Mouse (Mus musculus): ENCODE data around the gene Slc39a9. TPM values are rescaled to one million over a fixed set of nuclear protein-coding genes. Genes with fewer than 3 reads are reported as not detected.

Gene Slc39a9
- polyA plus RNA-seq, 1 experiment, result 2.7 TPM

GRCm38 (mm10) chr12:80604218-80604617 lies 39.5 kb upstream of the Slc39a9 start:
- TF ChIP-seq GATA1 (IDR thresholded peaks at IDR 0.05; ENCODE audit: borderline replicate concordance, low read length) (no peak), FLI1 (IDR thresholded peaks at IDR 0.05; ENCODE audit: low read length) (no peak)
- peaks cover 44% of the 10 kb centered on the region for H3K27me3 ChIP-seq (replicated peaks)
- H3K9me3 ChIP-seq, result 0 out of 2 replicates have a peak, but pooled peaks cover 3% of the 10 kb centered on the region
- no peaks in the 10 kb centered on the region for H3K36me3 ChIP-seq (replicated peaks; ENCODE audit: low read length)
- peaks cover 13% of the 10 kb centered on the region for H3K4me1 ChIP-seq
- H3K4me3 ChIP-seq (replicated peaks), result no peak overlapping the region

DNA sequence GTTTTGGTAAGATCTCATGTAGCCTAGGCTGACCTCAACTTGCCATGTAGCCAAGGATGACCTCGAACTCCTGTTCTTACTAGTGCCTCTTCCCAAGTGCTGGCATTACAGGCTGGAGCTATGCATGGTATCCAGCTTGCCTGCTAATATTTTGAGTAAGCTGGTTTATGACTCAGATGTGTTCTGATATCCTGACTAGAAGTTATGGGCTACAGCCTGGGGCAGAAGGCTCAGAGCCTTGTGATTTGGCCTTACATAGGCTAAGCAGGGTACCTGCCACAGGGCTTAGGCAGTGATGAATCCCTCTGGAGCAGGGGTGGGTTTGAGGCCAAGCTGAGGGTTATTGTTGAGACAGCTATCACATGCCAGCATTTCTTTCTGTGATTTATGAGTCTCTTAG lies 35.1 kb upstream of the Slc39a9 start:
- Histone ChIP-seq H3K36me3 (replicated peaks; ENCODE audit: low read length) (no peaks in the 10 kb centered on the region), H3K27me3 (replicated peaks) (peaks cover 28% of the 10 kb centered on the region), H3K4me3 (replicated peaks) (no peak overlapping the region), H3K4me1 (peaks cover 7% of the 10 kb centered on the region), H3K9me3 (0 out of 2 replicates have a peak, but pooled peaks cover 3% of the 10 kb centered on the region)
- TF ChIP-seq FLI1 (IDR thresholded peaks at IDR 0.05; ENCODE audit: low read length) (no peak), GATA1 (IDR thresholded peaks at IDR 0.05; ENCODE audit: borderline replicate concordance, low read length) (no peak)

- peaks cover 25% of the 10 kb centered on the region for H3K27me3 ChIP-seq (replicated peaks)
- H3K36me3 ChIP-seq (replicated peaks; ENCODE audit: low read length), result no peaks in the 10 kb centered on the region
- 0 out of 2 replicates have a peak, but pooled peaks cover 3% of the 10 kb centered on the region for H3K9me3 ChIP-seq
- TF ChIP-seq FLI1 (IDR thresholded peaks at IDR 0.05; ENCODE audit: low read length) (no peak), GATA1 (IDR thresholded peaks at IDR 0.05; ENCODE audit: borderline replicate concordance, low read length) (no peak)
- H3K4me1 ChIP-seq, result no peaks in the 10 kb centered on the region
- no peak overlapping the region for H3K4me3 ChIP-seq (replicated peaks)
Observed at GRCm38 (mm10) chr12:80609928-80610327, 33.8 kb upstream of the Slc39a9 start.

GRCm38 (mm10) chr12:80612113-80612791 lies 31.4 kb upstream of the Slc39a9 start:
- H3K4me3 ChIP-seq (replicated peaks), result no peak overlapping the region
- H3K27me3 ChIP-seq (replicated peaks), result peaks cover 27% of the 10 kb centered on the region
- H3K4me1 ChIP-seq, result no peaks in the 10 kb centered on the region
- TF ChIP-seq GATA1 (IDR thresholded peaks at IDR 0.05; ENCODE audit: borderline replicate concordance, low read length) (no peak), FLI1 (IDR thresholded peaks at IDR 0.05; ENCODE audit: low read length) (no peak)
- H3K9me3 ChIP-seq, result 0 out of 2 replicates have a peak, but pooled peaks cover 3% of the 10 kb centered on the region
- no peaks in the 10 kb centered on the region for H3K36me3 ChIP-seq (replicated peaks; ENCODE audit: low read length)

GRCm38 (mm10) chr12:80615371-80616257 lies 28.1 kb upstream of the Slc39a9 start:
- no peak for TF ChIP-seq GATA1 (IDR thresholded peaks at IDR 0.05; ENCODE audit: borderline replicate concordance, low read length)
- no peak for TF ChIP-seq FLI1 (IDR thresholded peaks at IDR 0.05; ENCODE audit: low read length)
- Histone ChIP-seq H3K4me1 (no peaks in the 10 kb centered on the region), H3K36me3 (replicated peaks; ENCODE audit: low read length) (no peaks in the 10 kb centered on the region), H3K27me3 (replicated peaks) (peaks cover 17% of the 10 kb centered on the region), H3K4me3 (replicated peaks) (no peak overlapping the region), H3K9me3 (no peaks in the 10 kb centered on the region)

GRCm38 (mm10) chr12:80620501-80620900 lies 23.2 kb upstream of the Slc39a9 start:
- no peaks in the 10 kb centered on the region for H3K4me1 ChIP-seq
- H3K9me3 ChIP-seq, result no peaks in the 10 kb centered on the region
- H3K36me3 ChIP-seq (replicated peaks; ENCODE audit: low read length), result no peaks in the 10 kb centered on the region
- TF ChIP-seq GATA1 (IDR thresholded peaks at IDR 0.05; ENCODE audit: borderline replicate concordance, low read length) (no peak), FLI1 (IDR thresholded peaks at IDR 0.05; ENCODE audit: low read length) (no peak)
- H3K27me3 ChIP-seq (replicated peaks), result peaks cover 7% of the 10 kb centered on the region
- H3K4me3 ChIP-seq (replicated peaks), result no peak overlapping the region

GRCm38 (mm10) chr12:80631790-80632189 lies 11.9 kb upstream of the Slc39a9 start:
- H3K4me3 ChIP-seq (replicated peaks), result no peak overlapping the region
- no peaks in the 10 kb centered on the region for H3K4me1 ChIP-seq
- H3K9me3 ChIP-seq, result no peaks in the 10 kb centered on the region
- H3K36me3 ChIP-seq (replicated peaks; ENCODE audit: low read length), result peaks cover 62% of the 10 kb centered on the region
- H3K27me3 ChIP-seq (replicated peaks), result no peaks in the 10 kb centered on the region
- TF ChIP-seq FLI1 (IDR thresholded peaks at IDR 0.05; ENCODE audit: low read length), result no peak
- TF ChIP-seq GATA1 (IDR thresholded peaks at IDR 0.05; ENCODE audit: borderline replicate concordance, low read length), result no peak

- Histone ChIP-seq H3K4me3 (replicated peaks) (peak overlapping the region; percentile 99), H3K9me3 (no peaks in the 10 kb centered on the region), H3K4me1 (peaks cover 40% of the 10 kb centered on the region), H3K36me3 (replicated peaks; ENCODE audit: low read length) (peaks cover 56% of the 10 kb centered on the region), H3K27me3 (replicated peaks) (no peaks in the 10 kb centered on the region)
- TF ChIP-seq FLI1 (IDR thresholded peaks at IDR 0.05; ENCODE audit: low read length), result no peak
- no peak for TF ChIP-seq GATA1 (IDR thresholded peaks at IDR 0.05; ENCODE audit: borderline replicate concordance, low read length)
Observed at GRCm38 (mm10) chr12:80642725-80643692, 674 bp upstream of the Slc39a9 start.

GRCm38 (mm10) chr12:80644506-80644868 lies 804 bp downstream of the Slc39a9 start:
- Histone ChIP-seq H3K36me3 (replicated peaks; ENCODE audit: low read length) (peaks cover 55% of the 10 kb centered on the region), H3K4me1 (peaks cover 51% of the 10 kb centered on the region), H3K4me3 (replicated peaks) (peak overlapping the region; percentile 99), H3K9me3 (no peaks in the 10 kb centered on the region), H3K27me3 (replicated peaks) (no peaks in the 10 kb centered on the region)
- TF ChIP-seq GATA1 (IDR thresholded peaks at IDR 0.05; ENCODE audit: borderline replicate concordance, low read length) (no peak), FLI1 (IDR thresholded peaks at IDR 0.05; ENCODE audit: low read length) (no peak)

Measured in megakaryocyte, embryonic 14.5 days (primary cell).